Mouse (Mus musculus): ENCODE data around the gene Myo5a. TPM values are rescaled to one million over a fixed set of nuclear protein-coding genes. Genes with fewer than 3 reads are reported as not detected.

Gene Myo5a
- total RNA-seq, 2 experiments from 2014 or later, result 307 to 308 TPM

DNA sequence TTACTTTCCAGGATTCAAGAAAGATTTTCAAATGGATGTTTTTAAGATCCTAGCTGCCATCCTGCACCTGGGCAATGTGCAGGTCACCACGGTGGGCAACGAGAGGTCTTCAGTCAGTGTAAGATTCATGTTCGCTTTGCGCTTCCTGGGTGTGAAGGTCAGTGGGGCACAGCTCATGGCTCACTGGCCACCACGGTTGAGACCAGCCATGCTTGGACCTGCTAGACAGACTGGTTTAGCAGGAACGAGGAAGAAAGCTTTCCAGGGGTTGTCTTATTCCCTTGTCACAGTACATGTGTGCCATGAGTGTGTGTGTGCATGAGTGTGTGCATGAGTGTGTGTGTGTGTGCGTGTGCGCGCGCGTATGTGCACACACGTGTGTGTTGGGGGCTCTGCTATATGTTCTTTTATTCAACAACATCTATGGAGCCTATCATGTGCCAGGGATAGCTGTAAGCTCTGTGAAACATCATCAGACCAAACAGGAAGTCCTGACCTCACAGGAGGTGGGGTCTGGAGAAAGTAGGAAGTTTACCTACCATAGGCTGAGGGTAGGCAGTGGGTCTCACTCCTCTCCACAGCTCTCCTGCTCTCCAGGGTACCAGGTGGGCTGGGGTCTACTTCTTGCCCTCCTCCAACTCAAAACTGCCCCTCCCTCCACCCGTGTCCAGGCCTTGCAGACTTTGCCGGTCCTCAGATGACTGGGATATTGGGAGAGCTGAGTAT is 185.2 kb downstream of the Myo5a start:
- Histone ChIP-seq H3K27ac (peak overlapping the region; percentile 76), H3K4me3 (no peak overlapping the region)
- intact Hi-C loops (cut with DNase I), result no loop called here
- TF ChIP-seq CTCF (IDR thresholded peaks at IDR 0.05), result no peak
- no peak for DNase-seq (ENCODE audit: extremely low spot score in 1 of 2, low spot score in 2 of 2)

DNA sequence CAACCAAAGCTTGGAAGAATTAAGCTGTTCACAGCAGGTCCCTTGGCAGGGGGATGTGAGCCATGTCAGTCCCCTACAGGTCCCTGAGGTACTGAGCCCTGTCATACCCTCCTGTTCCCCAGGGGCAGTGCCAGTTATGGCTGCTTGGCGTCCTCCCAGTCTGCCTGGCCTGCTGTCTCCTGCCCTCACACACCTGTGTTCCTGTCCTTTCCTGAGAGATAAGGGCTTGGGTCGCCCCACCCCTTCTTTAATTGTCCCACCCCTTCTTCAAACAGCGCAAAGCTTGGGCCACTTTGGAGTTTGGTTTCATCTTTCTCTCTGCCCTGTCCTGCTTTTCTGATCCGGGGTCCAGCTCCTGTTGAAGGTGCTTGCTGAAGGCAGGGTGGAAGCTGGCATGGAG is 188.0 kb downstream of the Myo5a start:
- intact Hi-C loops (cut with DNase I), result no loop called here
- DNase-seq (ENCODE audit: extremely low spot score in 1 of 2, low spot score in 2 of 2), result no peak
- Histone ChIP-seq H3K27ac (no peak overlapping the region), H3K4me3 (no peak overlapping the region)
- TF ChIP-seq CTCF (IDR thresholded peaks at IDR 0.05), result no peak

DNA sequence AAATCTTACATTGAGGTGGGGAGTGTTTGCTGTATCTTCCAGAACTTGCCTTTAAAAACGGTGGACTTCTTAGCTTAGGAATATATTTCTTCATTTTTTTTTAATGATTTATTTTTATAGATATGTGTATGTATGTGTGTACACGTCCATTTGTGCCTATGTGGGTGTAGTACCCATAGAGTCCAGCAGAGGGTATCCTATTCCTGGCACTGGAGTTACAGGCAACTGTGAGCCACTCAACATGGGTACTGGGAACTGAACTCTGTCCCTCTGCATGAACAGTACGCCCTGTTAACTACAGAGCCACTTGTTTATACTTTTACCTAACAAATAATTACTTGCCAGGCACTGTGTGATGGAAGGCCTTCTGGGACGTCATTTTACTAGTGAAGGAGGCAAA is 188.8 kb downstream of the Myo5a start:
- intact Hi-C loops (cut with DNase I), result loop anchor here (2.0 kb wide), 2 partner anchors 39 to 209 kb away; no protein-coding TSS in a partner anchor
- no peak for DNase-seq (ENCODE audit: extremely low spot score in 1 of 2, low spot score in 2 of 2)
- peak; percentile 37 for TF ChIP-seq CTCF (IDR thresholded peaks at IDR 0.05)
- Histone ChIP-seq H3K27ac (no peak overlapping the region), H3K4me3 (no peak overlapping the region)

DNA sequence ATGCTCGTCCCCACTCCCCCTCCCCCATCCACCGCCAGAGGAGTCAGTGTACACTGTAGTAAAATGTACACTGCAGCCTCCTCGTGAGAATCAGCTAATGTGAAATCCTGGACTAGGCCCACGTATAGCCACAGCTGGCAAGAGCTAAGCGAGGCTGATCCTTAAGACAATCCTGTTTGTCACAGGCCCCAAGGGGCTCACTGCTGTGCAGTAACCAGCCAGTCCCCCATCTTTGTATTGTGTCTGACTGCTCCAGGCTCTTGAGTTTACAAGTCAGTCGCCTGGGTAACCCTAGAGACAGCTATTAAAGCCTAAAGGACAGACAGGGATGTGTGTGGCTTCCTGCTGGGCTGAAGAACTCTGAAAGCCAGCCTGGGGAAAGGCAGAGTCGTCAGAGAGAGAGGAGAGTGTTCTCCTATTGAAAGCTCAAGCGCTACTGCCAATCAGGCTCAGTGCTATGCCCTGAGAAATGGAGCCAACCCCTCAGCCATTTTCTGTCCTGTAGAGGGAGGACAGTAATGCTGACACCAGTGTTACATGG is 190.6 kb downstream of the Myo5a start:
- TF ChIP-seq CTCF (IDR thresholded peaks at IDR 0.05), result no peak
- no peak for DNase-seq (ENCODE audit: extremely low spot score in 1 of 2, low spot score in 2 of 2)
- H3K27ac ChIP-seq, result peak overlapping the region; percentile 85
- intact Hi-C loops (cut with DNase I), result loop anchor here (2.0 kb wide), 2 partner anchors 41 to 211 kb away; no protein-coding TSS in a partner anchor
- no peak overlapping the region for H3K4me3 ChIP-seq

DNA sequence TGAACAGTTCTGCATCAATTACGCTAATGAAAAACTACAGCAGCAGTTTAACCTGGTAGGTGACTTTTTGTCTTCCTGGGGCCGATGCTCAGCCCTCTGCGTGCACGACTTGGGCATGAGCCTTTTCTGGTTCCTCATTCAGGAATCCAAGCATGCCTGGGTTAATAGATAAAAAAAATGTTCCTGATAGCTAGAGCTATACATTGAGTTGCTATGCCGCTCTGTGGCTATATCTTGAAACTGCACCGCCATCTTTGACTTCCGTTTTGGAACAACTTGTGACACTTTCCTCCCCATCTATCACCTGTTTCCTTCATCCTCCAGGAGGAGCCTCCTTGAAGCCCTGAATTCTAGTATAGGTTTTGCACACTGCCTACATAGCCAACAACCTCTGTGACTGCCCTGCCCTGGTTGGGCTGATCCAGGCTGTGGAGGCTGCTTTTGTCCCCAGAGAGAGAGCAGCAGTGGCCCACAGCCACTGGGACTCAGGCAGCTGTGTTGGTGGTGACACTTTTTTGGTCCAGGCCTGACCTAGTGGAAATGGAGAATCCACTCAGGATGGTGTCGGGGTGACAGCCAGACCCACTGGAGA is 191.5 kb downstream of the Myo5a start:
- intact Hi-C loops (cut with DNase I), result no loop called here
- peak in 1 of 2 experiments; percentile 45 for DNase-seq (ENCODE audit: extremely low spot score in 1 of 2, low spot score in 2 of 2)
- no peak overlapping the region for H3K4me3 ChIP-seq
- peak overlapping the region; percentile 76 for H3K27ac ChIP-seq
- TF ChIP-seq CTCF (IDR thresholded peaks at IDR 0.05), result peak; percentile 71

DNA sequence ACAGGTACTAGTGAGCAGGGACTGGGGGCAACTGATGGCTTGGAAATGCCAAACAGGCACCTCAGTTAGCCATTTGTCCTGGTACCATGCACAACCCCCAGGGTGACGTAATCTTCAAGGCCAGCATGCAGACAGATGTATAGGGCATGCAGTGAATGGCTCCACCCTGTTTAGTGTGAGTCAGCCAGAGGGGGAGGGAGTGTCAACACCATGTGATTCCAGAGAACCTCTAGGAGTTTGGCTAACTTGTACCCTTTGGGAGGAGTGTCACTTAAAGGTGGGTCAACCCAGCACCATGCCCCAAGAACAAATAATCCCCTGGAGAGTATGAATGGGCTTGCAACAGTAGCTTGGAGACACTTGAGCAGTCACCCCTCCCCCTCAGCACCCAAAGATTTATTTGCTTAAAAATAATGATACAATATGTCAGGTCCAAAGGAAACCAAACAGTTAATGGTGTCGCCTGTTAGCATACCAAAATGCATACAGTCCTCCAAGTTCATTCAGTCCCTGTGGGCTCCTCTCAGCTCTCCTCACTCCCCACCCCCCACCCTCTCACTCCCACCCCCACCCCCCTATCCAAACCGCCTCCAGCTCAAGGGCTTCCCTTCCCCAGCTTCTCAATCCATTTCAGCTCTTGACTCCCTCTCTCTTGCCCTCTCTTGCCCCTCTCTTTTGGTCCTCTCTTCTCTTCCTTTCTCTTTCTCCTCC is 193.3 kb downstream of the Myo5a start:
- intact Hi-C loops (cut with DNase I), result no loop called here
- no peak overlapping the region for H3K27ac ChIP-seq
- H3K4me3 ChIP-seq, result no peak overlapping the region
- no peak for DNase-seq (ENCODE audit: extremely low spot score in 1 of 2, low spot score in 2 of 2)
- TF ChIP-seq CTCF (IDR thresholded peaks at IDR 0.05), result no peak

DNA sequence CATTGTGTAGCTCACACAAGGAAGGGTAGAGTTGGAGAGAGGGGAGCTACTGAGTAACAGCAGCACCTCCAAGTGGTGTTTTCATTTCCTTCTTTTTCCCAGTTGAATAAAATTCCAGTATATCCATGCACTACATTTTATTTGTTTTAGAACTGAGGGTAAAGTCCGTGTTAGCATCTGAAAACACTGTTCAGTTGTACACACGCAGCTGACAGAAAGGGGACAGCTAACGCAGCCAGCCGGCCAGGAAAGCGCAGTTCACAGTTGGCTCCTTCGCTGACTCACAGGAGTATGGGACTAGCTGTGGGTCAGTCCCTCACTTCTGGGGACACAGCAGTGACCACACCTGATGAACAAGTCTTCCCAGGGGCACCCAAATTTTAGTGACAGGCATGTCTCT is 196.3 kb downstream of the Myo5a start:
- Histone ChIP-seq H3K4me3 (no peak overlapping the region), H3K27ac (no peak overlapping the region)
- DNase-seq (ENCODE audit: extremely low spot score in 1 of 2, low spot score in 2 of 2), result no peak
- intact Hi-C loops (cut with DNase I), result no loop called here
- no peak; the same call in none of the 2 replicates for TF ChIP-seq CTCF (IDR thresholded peaks at IDR 0.05)

DNA sequence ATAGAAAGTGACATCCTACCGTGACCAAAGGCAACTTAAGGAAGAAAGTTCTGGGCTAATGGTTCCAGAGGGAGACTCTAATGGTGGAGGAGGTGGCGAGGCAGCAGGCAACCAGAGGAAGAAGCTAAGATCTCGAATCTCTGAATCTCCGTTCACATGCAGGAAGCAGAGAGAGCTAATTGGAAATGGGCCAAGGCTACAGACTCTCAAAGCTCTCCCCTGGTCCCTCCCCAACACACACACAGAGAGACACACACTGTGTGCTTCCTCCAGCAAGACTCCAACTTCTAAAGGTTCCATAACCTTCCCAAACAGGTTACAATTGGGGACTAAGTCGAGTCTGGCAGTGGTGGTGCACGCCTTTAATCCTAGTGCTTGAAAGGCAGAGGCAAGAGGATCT is 199.6 kb downstream of the Myo5a start:
- intact Hi-C loops (cut with DNase I), result no loop called here

DNA sequence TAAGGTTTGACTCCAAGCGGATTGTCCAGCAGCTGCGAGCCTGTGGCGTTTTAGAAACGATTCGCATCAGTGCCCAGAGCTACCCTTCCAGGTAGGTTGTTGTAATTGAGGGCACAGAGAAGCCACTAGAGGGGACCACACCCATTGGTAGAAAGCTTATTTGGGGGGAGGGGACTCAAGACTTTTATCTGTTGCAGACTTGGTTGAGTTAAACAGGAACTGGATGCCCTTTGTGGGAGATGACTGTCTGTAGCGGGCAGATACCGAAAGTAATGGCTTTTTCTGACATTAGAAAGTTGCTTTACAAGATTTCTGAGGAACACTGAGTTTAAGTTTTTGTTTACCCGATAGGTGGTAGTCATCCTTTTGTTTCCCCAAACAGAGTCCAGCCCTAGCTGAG is 200.7 kb downstream of the Myo5a start:
- TF ChIP-seq CTCF (IDR thresholded peaks at IDR 0.05), result no peak
- no peak for DNase-seq (ENCODE audit: extremely low spot score in 1 of 2, low spot score in 2 of 2)
- intact Hi-C loops (cut with DNase I), result no loop called here
- no peak overlapping the region for H3K27ac ChIP-seq
- H3K4me3 ChIP-seq, result no peak overlapping the region

More for the DNA sequence above, 199.6 kb downstream of the Myo5a start:
- TF ChIP-seq CTCF (IDR thresholded peaks at IDR 0.05), result no peak
- no peak for DNase-seq (ENCODE audit: extremely low spot score in 1 of 2, low spot score in 2 of 2)
- Histone ChIP-seq H3K4me3 (no peak overlapping the region), H3K27ac (no peak overlapping the region)

Other genes starting within 250 kb of the Myo5a start
- under 1 TPM; 0.14 to 0.29 TPM for gene Onecut1, start 209.1 kb upstream of the Myo5a start, total RNA-seq (2021)
- gene Fam214a, start 118.1 kb upstream of the Myo5a start, total RNA-seq (2021), result 10 to 100 TPM; 35.3 to 37.5 TPM
- 100 to 1,000 TPM; 449 to 473 TPM for gene Arpp19, start 33.4 kb upstream of the Myo5a start, total RNA-seq (2021)
- gene Myo5c, start 161.0 kb downstream of the Myo5a start, total RNA-seq (2021), result 1 to 10 TPM; 7.0 to 7.2 TPM
- 100 to 1,000 TPM; 143 to 163 TPM for gene Gnb5, start 235.3 kb downstream of the Myo5a start, total RNA-seq (2021)

Data from left cerebral cortex, adult 2 months (tissue).